Mouse (Mus musculus) ZHBTc4 (cell line): ENCODE measurements at regions not wholly inside any gene's neighbourhood (a gene's known extent, or its start where the extent isn't known, plus 50 kb on each side); places are given as distances from the start of the nearest gene placed in this dataset.

ENCODE experiments used
- DNase-seq: peaks from one replicate; pipeline ENCODE4 v3.0.0-alpha.2; 2011; ENCODE audit warnings: low read depth, low spot score

DNA sequence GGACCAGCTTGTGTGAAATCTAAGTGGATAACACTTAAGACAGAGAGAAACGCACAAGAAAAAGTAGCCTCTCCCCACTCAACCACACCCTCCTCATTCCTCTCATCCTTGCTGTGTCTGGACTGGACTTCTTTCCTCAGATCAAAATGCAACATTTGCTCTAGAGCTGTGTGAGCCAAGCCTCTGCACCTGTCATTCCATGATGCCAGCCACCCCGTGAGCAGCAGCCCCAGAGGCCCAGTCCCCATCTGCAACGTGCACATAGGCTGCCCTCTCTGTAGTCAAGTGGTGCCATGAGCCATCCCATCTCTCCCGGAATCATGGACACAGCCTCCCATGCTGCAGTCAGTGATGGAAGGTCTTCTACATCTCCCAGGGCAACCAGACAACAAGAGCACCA is 55.1 kb upstream of the Gpc1 start:
- no peak for DNase-seq

DNA sequence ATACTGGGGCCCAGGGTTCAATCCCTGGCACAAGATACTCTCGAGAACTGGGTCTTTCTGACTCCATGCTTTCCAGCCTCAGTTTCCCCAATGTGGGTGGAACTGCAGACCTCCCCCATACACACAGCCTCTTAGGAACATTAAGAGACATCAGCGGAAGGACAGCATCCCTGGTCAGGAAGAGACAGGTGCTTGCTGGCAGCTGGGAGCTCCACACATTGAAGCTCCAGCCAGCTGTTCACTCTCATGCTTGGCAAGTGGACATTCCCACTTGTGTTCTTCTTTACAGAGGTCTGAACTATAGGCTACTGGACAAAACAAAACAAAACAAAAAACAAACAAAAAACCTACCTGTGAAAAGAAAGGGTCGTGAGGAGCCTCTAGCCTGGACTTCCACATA is 55.5 kb upstream of the Gpc1 start:
- DNase-seq = no peak

GRCm38 (mm10) chr1:92774743-92775692 is 56.4 kb upstream of the Gpc1 start:
- DNase-seq = peak; percentile 39

- no peak for DNase-seq
Observed at GRCm38 (mm10) chr1:92774006-92774405, 57.4 kb upstream of the Gpc1 start.

- no peak for DNase-seq
Observed at GRCm38 (mm10) chr1:92772784-92773113, 58.7 kb upstream of the Gpc1 start.

- DNase-seq = no peak
Observed at GRCm38 (mm10) chr1:92772101-92772783, 59.2 kb upstream of the Gpc1 start.

GRCm38 (mm10) chr1:92769696-92770095 is 61.7 kb upstream of the Gpc1 start:
- no peak for DNase-seq

DNA sequence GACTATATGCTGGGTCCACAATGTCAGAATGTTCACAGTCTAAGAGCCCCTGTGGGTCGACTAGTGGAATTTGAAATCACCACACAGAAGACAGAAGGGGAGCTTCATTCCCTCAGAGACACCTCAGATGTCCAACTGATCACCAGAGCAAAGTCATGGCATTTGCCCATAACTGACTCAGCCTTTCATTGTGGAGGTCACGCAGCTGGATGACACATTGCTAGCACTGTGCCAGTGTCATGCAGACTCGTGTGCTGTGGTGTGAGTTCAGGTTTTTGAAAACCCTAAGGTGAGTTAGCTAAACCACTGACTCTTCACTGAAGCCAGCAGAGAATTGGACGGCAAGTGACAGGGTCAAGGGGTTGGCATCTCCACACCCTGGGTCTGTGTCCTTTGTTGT is 62.3 kb upstream of the Gpc1 start:
- no peak for DNase-seq

DNA sequence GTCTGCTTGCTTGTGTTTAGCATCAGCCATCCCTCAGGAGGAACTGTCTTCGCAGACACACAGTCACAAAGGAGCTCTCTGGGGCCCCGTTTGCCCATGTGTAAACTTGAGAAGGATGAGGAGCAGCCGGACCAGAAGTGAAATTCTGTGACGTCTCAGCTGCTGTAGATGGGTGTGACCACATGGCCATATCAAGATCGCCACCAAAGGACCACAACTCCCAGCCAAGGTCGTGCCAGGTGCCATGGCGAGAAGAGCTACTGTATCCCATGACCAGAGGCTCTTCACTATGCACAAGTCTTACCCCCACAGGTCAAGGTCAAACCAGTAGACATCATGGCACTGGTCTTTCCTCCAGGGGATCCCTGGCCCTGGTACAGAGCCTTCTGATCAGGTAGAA is 64.9 kb upstream of the Gpc1 start:
- DNase-seq = no peak

DNA sequence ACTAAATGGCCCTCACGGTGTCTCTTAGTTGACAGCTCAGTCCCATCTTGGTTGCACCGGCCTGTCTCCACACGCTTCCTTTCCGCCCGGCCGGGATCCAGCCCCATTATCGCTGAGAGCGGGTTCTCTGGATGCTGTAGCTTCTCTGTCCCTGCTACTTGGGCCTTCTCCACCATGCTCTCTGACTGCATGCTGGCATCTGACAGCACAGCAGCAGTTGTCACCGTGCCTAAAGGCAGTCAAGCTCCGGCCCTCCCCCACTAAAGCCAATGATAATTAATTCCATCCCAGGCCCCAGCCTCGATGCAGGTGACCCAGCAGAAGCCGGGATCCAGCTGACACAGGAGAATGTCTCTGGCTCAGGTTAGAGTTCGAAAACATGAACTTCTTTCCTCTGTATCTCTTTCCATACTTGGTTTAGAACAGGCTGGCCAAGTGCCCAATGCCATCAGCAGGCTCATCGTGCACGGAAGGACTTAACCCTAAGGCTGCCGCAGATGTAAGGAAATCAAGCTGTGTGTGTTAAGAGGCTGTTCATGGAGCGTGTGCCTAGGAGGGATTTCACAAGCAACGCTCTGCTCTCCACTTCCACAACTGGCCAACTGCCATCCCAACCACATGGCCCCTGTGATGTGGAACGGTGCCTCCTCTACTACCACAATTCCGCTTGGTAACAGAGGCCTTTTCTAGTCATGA is 76.5 kb upstream of the Gpc1 start:
- no peak for DNase-seq

DNA sequence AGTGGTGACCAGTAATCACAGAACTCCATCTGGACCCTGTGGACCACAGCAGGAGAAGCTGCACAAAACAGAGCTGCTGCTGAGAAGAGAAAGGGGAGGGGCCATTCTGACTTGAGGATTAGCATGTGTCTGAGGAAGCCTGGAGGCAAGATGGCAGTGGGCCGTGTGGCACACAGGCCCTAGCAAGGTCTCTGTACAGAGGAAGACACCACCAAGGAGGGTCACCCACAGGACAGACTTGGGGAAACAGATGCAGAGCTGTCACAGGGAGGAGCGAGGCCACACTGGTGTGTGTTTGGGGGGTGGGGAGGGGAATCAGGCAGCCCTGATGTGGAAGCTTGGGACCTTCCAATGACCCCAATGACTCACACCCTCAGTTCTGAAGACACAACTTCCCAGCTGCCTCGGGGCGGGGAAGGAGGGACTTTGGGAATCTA is 79.7 kb upstream of the Gpc1 start:
- DNase-seq = peak; percentile 25

DNA sequence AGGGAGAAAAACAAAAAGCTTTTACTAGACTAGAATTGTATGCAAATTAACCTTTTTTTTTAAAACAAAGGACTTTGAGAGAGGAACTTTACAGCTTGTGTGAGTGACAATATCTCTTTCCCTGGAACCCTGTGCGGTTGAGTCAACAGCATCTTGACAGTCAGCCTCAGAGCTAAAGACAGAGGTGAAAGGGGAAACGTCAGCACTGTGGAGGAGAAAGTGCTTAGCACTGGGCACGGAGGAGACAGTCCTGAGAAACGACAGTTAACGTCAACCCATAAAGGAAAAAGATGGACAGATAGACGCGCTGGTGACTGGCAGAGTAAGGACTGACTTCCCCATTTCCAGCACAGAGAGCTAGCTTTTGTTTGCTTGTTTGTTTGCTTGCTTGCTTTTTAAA is 82.0 kb upstream of the Gpc1 start:
- no peak for DNase-seq

DNA sequence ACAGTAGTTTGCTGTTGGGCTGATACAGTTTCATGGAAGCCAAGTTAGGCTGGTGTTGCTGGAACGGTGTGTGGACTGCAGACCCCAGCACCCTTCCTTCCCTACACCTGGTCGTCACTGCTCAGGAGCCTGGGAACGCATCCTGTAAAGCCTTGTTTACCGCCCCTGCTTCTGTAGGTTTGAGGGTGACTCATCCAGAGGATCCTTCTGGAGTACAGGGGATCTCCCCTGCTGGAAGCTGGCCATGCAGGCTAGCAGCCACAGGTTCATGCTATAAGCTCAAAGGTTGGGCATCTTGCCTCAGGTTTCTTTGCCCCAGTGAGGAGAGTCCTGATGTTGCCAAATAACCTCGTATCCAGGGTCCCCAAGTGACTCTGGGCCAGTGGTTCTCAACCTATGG is 86.2 kb upstream of the Gpc1 start:
- DNase-seq = no peak

DNA sequence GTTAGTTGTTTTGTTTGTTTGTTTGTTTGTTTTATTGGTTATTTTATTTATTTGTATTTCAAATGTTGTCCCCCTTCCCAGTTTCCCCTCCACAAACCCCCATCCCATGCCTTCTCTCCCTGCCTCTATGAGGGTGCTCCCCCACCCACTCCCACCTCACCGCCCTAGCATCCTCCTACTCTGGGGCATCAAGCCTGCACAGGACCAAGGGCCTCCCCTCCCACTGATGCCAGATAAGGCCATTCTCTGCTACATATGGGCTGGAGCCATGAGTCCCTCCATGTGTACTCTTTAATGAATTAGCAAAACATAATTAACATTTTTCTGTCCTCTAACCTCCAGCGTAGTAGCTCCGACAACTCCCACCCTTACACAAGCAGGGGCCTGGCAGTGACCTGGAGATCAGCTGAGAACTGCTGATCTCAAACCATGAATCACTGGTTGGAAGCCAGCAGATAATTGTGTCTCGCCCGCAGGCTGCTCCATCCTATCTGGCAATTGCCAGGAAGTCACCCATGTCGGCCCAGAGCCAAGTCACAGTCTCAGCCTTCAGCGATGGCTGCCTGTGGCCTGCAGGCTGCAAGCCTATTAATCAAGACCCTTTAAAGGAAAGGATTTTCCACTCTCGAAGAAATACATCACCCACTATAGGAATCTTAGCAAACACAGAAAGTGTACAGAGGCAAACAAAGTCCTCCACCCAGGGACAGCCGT is 86.8 kb upstream of the Gpc1 start:
- DNase-seq = no peak

- no peak for DNase-seq
Observed at GRCm38 (mm10) chr1:92742881-92743621, 88.4 kb upstream of the Gpc1 start.

DNA sequence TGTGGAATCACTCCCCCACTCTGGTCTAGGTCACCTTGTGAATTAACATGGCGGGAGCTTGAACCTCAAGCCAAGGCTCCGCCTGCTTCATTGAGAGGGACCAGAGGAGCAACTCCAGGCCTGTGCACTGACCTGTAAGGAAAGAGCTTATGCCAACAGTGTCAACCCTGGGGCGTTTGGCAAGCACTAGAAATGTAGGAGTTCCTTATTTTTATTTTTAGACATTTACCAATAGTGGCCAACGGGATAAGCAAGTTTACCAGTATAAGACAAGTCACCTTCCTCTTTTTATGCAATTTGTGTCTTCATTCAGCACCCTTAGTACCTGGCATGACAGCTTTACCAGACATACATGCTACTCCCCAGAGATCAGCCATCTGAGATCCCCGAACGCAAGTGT is 89.1 kb upstream of the Gpc1 start:
- no peak for DNase-seq

DNA sequence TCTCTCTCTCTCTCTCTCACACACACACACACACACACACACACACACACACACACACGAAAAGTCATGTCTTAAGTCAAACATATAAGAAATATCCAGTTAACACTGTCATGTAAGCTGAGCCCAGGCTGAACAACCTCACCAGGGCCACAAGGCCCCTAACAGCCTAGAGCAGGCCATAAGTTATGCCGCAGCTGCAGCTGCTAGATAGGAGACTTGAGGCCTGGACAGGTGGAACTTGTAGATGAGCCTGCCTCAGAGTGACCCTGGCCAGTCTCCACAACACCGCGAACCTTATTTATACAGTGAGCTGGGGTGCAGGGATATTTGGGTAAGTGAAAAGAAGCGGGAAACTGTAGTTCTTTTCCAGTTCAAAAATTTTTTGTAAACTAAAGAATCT is 90.4 kb upstream of the Gpc1 start:
- no peak for DNase-seq

- peak; percentile 73 for DNase-seq
Observed at GRCm38 (mm10) chr1:92737600-92738197, 89.1 kb upstream of the Otos start.

DNA sequence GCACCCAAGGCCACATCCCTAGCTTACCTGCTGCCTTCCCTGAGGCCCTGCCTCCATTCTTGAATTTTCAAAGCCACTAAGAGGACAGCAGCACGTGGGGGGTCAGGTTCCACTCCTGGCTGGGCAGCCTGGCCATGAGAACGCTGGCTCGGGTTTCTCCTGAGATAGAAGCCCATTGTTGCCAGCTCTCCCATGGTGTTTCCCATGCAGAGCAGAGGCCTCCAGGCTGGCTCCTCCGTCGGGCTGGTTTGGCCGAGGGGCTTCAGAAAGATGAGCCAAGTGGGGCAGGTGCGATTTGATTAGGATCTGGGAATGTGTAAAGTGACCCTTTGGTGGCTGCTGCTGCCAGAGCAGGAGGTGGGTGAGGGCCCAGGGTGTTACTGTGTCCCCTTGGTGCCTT is 87.8 kb upstream of the Otos start:
- DNase-seq = no peak

GRCm38 (mm10) chr1:92733732-92734131 is 85.1 kb upstream of the Otos start:
- DNase-seq = no peak
